Mouse (Mus musculus): ENCODE data around the gene Ms4a1. TPM values are rescaled to one million over a fixed set of nuclear protein-coding genes. Genes with fewer than 3 reads are reported as not detected.

Gene Ms4a1
- polyA plus RNA-seq, 1 experiment from 2014 or later: 0.12 TPM

- peak; percentile 56; the same call in 1 of the 2 replicates for ATAC-seq
- no peak for TF ChIP-seq CTCF (IDR thresholded peaks at IDR 0.05; ENCODE audit: low read depth)
- H3K27me3 ChIP-seq (replicated peaks; ENCODE audit: control insufficient read depth, insufficient read depth, low read length): no peaks in the 10 kb centered on the region
- peak within 1 kb of the TSS; percentile 46; the same call in 1 of the 2 replicates for H3K4me2 ChIP-seq (replicated peaks; ENCODE audit: low read depth)
- H3K36me3 ChIP-seq (ENCODE audit: control insufficient read depth, insufficient read depth): no peaks in the 10 kb centered on the region
- no peaks in the 10 kb centered on the region for H3K4me1 ChIP-seq (replicated peaks; ENCODE audit: control insufficient read depth, insufficient read depth, low read length)
- WGBS: 41% methylated on average over 5 of the region's 5 CpGs
- no peaks in the 10 kb centered on the region for H3K9me3 ChIP-seq (ENCODE audit: control insufficient read depth)
- H3K27ac ChIP-seq (ENCODE audit: low read depth, low read length): peak within 1 kb of the TSS; percentile 50
- H3K4me3 ChIP-seq (ENCODE audit: low read depth, low read length): no peak within 1 kb of the TSS
- 0 out of 2 replicates have a peak within 1 kb of the TSS, but pooled peaks have one; percentile 11 for H3K9ac ChIP-seq (ENCODE audit: low read depth, low read length)
Measured at GRCm38 (mm10) chr19:11232348-11232747, 33.7 kb downstream of the Ms4a1 start, which contains the start of gene Ms4a12. Gene Ms4a12, minus strand, starts transcription at chr19:11232448.

Other genes with a start within 250 kb of the Ms4a1 start
- 30.9 and 31.8 TPM in 2 replicates for gene Ms4a18, start 248.2 kb downstream of the Ms4a1 start, polyA plus RNA-seq (2015; fragmentation: Nextera tagmentation; extraction: Ambion mirVana)
- 66.9 and 75.7 TPM in 2 replicates for gene Ms4a8a, start 185.1 kb downstream of the Ms4a1 start, polyA plus RNA-seq (2015; fragmentation: Nextera tagmentation; extraction: Ambion mirVana)
- gene 1700017D01Rik, start 135.4 kb downstream of the Ms4a1 start, polyA plus RNA-seq (2015; fragmentation: Nextera tagmentation; extraction: Ambion mirVana): not detected in 2 replicates
- not detected in 2 replicates for gene 1700025F22Rik, start 100.9 kb downstream of the Ms4a1 start, polyA plus RNA-seq (2015; fragmentation: Nextera tagmentation; extraction: Ambion mirVana)
- gene Ms4a13, start 69.5 kb downstream of the Ms4a1 start, polyA plus RNA-seq (2015; fragmentation: Nextera tagmentation; extraction: Ambion mirVana): not detected in 2 replicates
- gene Ms4a12, start 33.8 kb downstream of the Ms4a1 start, polyA plus RNA-seq (2015; fragmentation: Nextera tagmentation; extraction: Ambion mirVana): 0.98 and 1.0 TPM in 2 replicates
- gene Ms4a5, start 17.6 kb upstream of the Ms4a1 start, polyA plus RNA-seq (2015; fragmentation: Nextera tagmentation; extraction: Ambion mirVana): 0.23 TPM in 1 of 2 replicates, not detected in the other
- 0.08 and 0.09 TPM in 2 replicates for gene Ms4a14, start 48.2 kb upstream of the Ms4a1 start, polyA plus RNA-seq (2015; fragmentation: Nextera tagmentation; extraction: Ambion mirVana)
- 10.1 and 10.6 TPM in 2 replicates for gene Ms4a7, start 69.9 kb upstream of the Ms4a1 start, polyA plus RNA-seq (2015; fragmentation: Nextera tagmentation; extraction: Ambion mirVana)
- 8.6 and 9.3 TPM in 2 replicates for gene Ms4a4a, start 109.3 kb upstream of the Ms4a1 start, polyA plus RNA-seq (2015; fragmentation: Nextera tagmentation; extraction: Ambion mirVana)
- 0.85 and 1.4 TPM in 2 replicates for gene Ms4a4c, start 138.5 kb upstream of the Ms4a1 start, polyA plus RNA-seq (2015; fragmentation: Nextera tagmentation; extraction: Ambion mirVana)
- 1.0 and 1.6 TPM in 2 replicates for gene Ms4a4b, start 177.3 kb upstream of the Ms4a1 start, polyA plus RNA-seq (2015; fragmentation: Nextera tagmentation; extraction: Ambion mirVana)
- 7.9 and 8.5 TPM in 2 replicates for gene Ms4a6c, start 203.1 kb upstream of the Ms4a1 start, polyA plus RNA-seq (2015; fragmentation: Nextera tagmentation; extraction: Ambion mirVana)
- gene Gm8369, start 219.7 kb upstream of the Ms4a1 start, polyA plus RNA-seq (2015; fragmentation: Nextera tagmentation; extraction: Ambion mirVana): 0.29 TPM in 2 replicates